Mouse (Mus musculus) embryonic facial prominence, embryonic 12.5 days (tissue): ENCODE data around the gene Ttll9. TPM values are rescaled to one million over a fixed set of nuclear protein-coding genes. Genes with fewer than 3 reads are reported as not detected.

Experiments
- ATAC-seq: fragments of 200-750 bp; cut with Nextera tagmentation; 2 replicates; pipeline ENCODE4 v1.8.0; 2017; ENCODE audit not compliant: insufficient number of reproducible peaks, insufficient read depth, low FRiP score, low TSS enrichment
- H3K27ac ChIP-seq: fragments of 300-500 bp; sonication (generic); 2 replicates; pipeline ENCODE4 v1.5.1; 2016; ENCODE audit warnings: mild to moderate bottlenecking
- H3K27me3 ChIP-seq: fragments of 300-500 bp; sonication (generic); 2 replicates; pipeline ENCODE4 v1.6.1; 2016; ENCODE audit warnings: mild to moderate bottlenecking, moderate library complexity
- H3K36me3 ChIP-seq: fragments of 300-500 bp; sonication (generic); 2 replicates; pipeline ENCODE4 v1.6.1; 2016; ENCODE audit warnings: mild to moderate bottlenecking
- H3K4me1 ChIP-seq: fragments of 300-500 bp; sonication (generic); 2 replicates; pipeline ENCODE4 v1.6.1; 2016
- H3K4me2 ChIP-seq: fragments of 300-500 bp; sonication (generic); replicated peaks from 2 replicates; pipeline ENCODE4 v1.6.1; 2016; ENCODE audit warnings: mild to moderate bottlenecking, moderate library complexity
- H3K4me3 ChIP-seq: fragments of 300-500 bp; sonication (generic); 2 replicates; pipeline ENCODE4 v1.5.1; 2016; ENCODE audit warnings: mild to moderate bottlenecking
- H3K9ac ChIP-seq: fragments of 300-500 bp; sonication (generic); 2 replicates; pipeline ENCODE4 v1.6.1; 2016; ENCODE audit warnings: mild to moderate bottlenecking, moderate library complexity
- H3K9me3 ChIP-seq: fragments of 300-500 bp; sonication (generic); 2 replicates; pipeline ENCODE4 v1.6.1; 2016; ENCODE audit warnings: mild to moderate bottlenecking, moderate library complexity
- WGBS: fragments of 180-500 bp; shearing (Covaris S2); methylation state at CpG from one replicate; pipeline ENCODE4 v1.1.7; 2016; 5-methylcytosine and 5-hydroxymethylcytosine counted together
- polyA plus RNA-seq: library from polyadenylated mRNA; unstranded; fragments of >200 nt; fragmentation: Nextera tagmentation; extraction: Ambion mirVana; gene quantifications from 2 replicates; pipeline ENCODE4 v1.2.1, GENCODE M21; 2016

The Ttll9 gene
- polyA plus RNA-seq, 1 experiment from 2014 or later, result 0.50 TPM

- Histone ChIP-seq H3K9ac (no peak overlapping the region), H3K4me1 (no peaks in the 10 kb centered on the region), H3K4me2 (no peak overlapping the region), H3K27ac (no peak overlapping the region), H3K4me3 (no peak overlapping the region), H3K36me3 (no peaks in the 10 kb centered on the region), H3K9me3 (no peaks in the 10 kb centered on the region), H3K27me3 (no peaks in the 10 kb centered on the region)
- WGBS, result 64% methylated on average over 1 of the region's 1 CpGs
- ATAC-seq, result no peak; the same call in 1 of the 2 replicates
Observed at GRCm38 (mm10) chr2:152985582-152985981, 23.3 kb downstream of the Ttll9 start.

- ATAC-seq, result no peak
- no peaks in the 10 kb centered on the region for H3K9me3 ChIP-seq
- no peak overlapping the region for H3K4me2 ChIP-seq
- no peaks in the 10 kb centered on the region for H3K36me3 ChIP-seq
- WGBS, result 91% methylated on average over 9 of the region's 9 CpGs
- H3K27ac ChIP-seq, result no peak overlapping the region
- H3K4me1 ChIP-seq, result no peaks in the 10 kb centered on the region
- no peaks in the 10 kb centered on the region for H3K27me3 ChIP-seq
- no peak overlapping the region for H3K4me3 ChIP-seq
- no peak overlapping the region for H3K9ac ChIP-seq
Observed at GRCm38 (mm10) chr2:152991529-152991928, 29.2 kb downstream of the Ttll9 start.

GRCm38 (mm10) chr2:152997046-152997445 lies 34.8 kb downstream of the Ttll9 start:
- Histone ChIP-seq H3K4me3 (no peak overlapping the region), H3K27ac (no peak overlapping the region), H3K4me2 (no peak overlapping the region), H3K36me3 (no peaks in the 10 kb centered on the region), H3K4me1 (no peaks in the 10 kb centered on the region), H3K9me3 (no peaks in the 10 kb centered on the region), H3K27me3 (no peaks in the 10 kb centered on the region), H3K9ac (no peak overlapping the region)
- no peak for ATAC-seq
- WGBS, result 72% methylated on average over 4 of the region's 4 CpGs

- H3K9me3 ChIP-seq, result no peaks in the 10 kb centered on the region
- 76% methylated on average over 15 of the region's 15 CpGs for WGBS
- ATAC-seq, result no peak
- no peaks in the 10 kb centered on the region for H3K27me3 ChIP-seq
- no peaks in the 10 kb centered on the region for H3K4me1 ChIP-seq
- peaks cover 12% of the 10 kb centered on the region for H3K36me3 ChIP-seq
- no peak overlapping the region for H3K9ac ChIP-seq
- no peak overlapping the region for H3K4me2 ChIP-seq
- H3K27ac ChIP-seq, result no peak overlapping the region
- no peak overlapping the region for H3K4me3 ChIP-seq
Observed at GRCm38 (mm10) chr2:153002492-153003248, 40.4 kb downstream of the Ttll9 start.

GRCm38 (mm10) chr2:153003681-153004338 lies 41.5 kb downstream of the Ttll9 start:
- Histone ChIP-seq H3K4me1 (no peaks in the 10 kb centered on the region), H3K4me2 (no peak overlapping the region), H3K27ac (no peak overlapping the region), H3K4me3 (no peak overlapping the region), H3K9ac (no peak overlapping the region), H3K36me3 (peaks cover 22% of the 10 kb centered on the region), H3K9me3 (no peaks in the 10 kb centered on the region), H3K27me3 (no peaks in the 10 kb centered on the region)
- ATAC-seq, result no peak
- WGBS, result 64% methylated on average over 13 of the region's 13 CpGs

- H3K9me3 ChIP-seq, result no peaks in the 10 kb centered on the region
- H3K27ac ChIP-seq, result no peak overlapping the region
- no peak overlapping the region for H3K4me3 ChIP-seq
- H3K36me3 ChIP-seq, result peaks cover 44% of the 10 kb centered on the region
- H3K4me1 ChIP-seq, result no peaks in the 10 kb centered on the region
- H3K27me3 ChIP-seq, result no peaks in the 10 kb centered on the region
- H3K9ac ChIP-seq, result no peak overlapping the region
- no peak overlapping the region for H3K4me2 ChIP-seq
- no peak for ATAC-seq
- 87% methylated on average over 3 of the region's 3 CpGs for WGBS
Observed at GRCm38 (mm10) chr2:153005981-153006380, 43.7 kb downstream of the Ttll9 start.

- WGBS, result 88% methylated on average over 12 of the region's 12 CpGs
- H3K9me3 ChIP-seq, result no peaks in the 10 kb centered on the region
- H3K4me2 ChIP-seq, result no peak overlapping the region
- H3K27ac ChIP-seq, result no peak overlapping the region
- H3K4me3 ChIP-seq, result no peak overlapping the region
- H3K9ac ChIP-seq, result no peak overlapping the region
- no peaks in the 10 kb centered on the region for H3K27me3 ChIP-seq
- peaks cover 6% of the 10 kb centered on the region for H3K4me1 ChIP-seq
- no peak for ATAC-seq
- peaks cover 59% of the 10 kb centered on the region for H3K36me3 ChIP-seq
Observed at GRCm38 (mm10) chr2:153009192-153009973, 47.1 kb downstream of the Ttll9 start.

GRCm38 (mm10) chr2:153013724-153014515 lies 51.6 kb downstream of the Ttll9 start:
- H3K36me3 ChIP-seq, result peaks cover 36% of the 10 kb centered on the region
- H3K27ac ChIP-seq, result no peak overlapping the region
- WGBS, result 91% methylated on average over 11 of the region's 11 CpGs

GRCm38 (mm10) chr2:153014758-153015593 lies 52.7 kb downstream of the Ttll9 start, which contains the start of gene Pdrg1:
Pdrg1 (minus strand) TSS chr2:153015427.
- Histone ChIP-seq H3K27ac (no peak within 1 kb of the TSS), H3K4me1 (peaks cover 8% of the 10 kb centered on the region), H3K27me3 (peaks cover 9% of the 10 kb centered on the region; the same call in 1 of the 2 replicates), H3K9me3 (no peaks in the 10 kb centered on the region), H3K4me2 (peak within 1 kb of the TSS; percentile 66), H3K9ac (peak within 1 kb of the TSS; percentile 82), H3K36me3 (peaks cover 25% of the 10 kb centered on the region), H3K4me3 (peak within 1 kb of the TSS; percentile 80)
- WGBS, result 2% methylated on average over 53 of the region's 54 CpGs
- ATAC-seq, result peak; percentile 90

More at GRCm38 (mm10) chr2:153013724-153014515, 51.6 kb downstream of the Ttll9 start:
- ATAC-seq, result no peak
- H3K4me3 ChIP-seq, result peak overlapping the region; percentile 80
- H3K27me3 ChIP-seq, result peaks cover 6% of the 10 kb centered on the region; the same call in 1 of the 2 replicates
- peaks cover 8% of the 10 kb centered on the region for H3K4me1 ChIP-seq
- H3K4me2 ChIP-seq, result peak overlapping the region; percentile 66
- peak overlapping the region; percentile 82; the same call in 1 of the 2 replicates for H3K9ac ChIP-seq
- H3K9me3 ChIP-seq, result no peaks in the 10 kb centered on the region

- Histone ChIP-seq H3K4me1 (peaks cover 8% of the 10 kb centered on the region), H3K4me3 (no peak overlapping the region), H3K27me3 (peaks cover 9% of the 10 kb centered on the region; the same call in 1 of the 2 replicates), H3K9ac (peak overlapping the region; percentile 8; the same call in 1 of the 2 replicates), H3K4me2 (peak overlapping the region; percentile 66; the same call in 1 of the 2 replicates), H3K9me3 (no peaks in the 10 kb centered on the region), H3K27ac (no peak overlapping the region), H3K36me3 (peaks cover 17% of the 10 kb centered on the region; the same call in 1 of the 2 replicates)
- 43% methylated on average over 7 of the region's 8 CpGs for WGBS
- no peak for ATAC-seq
Observed at GRCm38 (mm10) chr2:153015804-153016203, 53.5 kb downstream of the Ttll9 start.
